Mouse (Mus musculus) lung, embryonic 14.5 days (tissue): ENCODE measurements around the gene Gm10382. TPM values are rescaled to one million over a fixed set of nuclear protein-coding genes. Genes with fewer than 3 reads are reported as not detected.

Experiments
- ATAC-seq: fragments of 200-750 bp; cut with Nextera tagmentation; 2 replicates; pipeline ENCODE4 v1.8.0; 2017; ENCODE audit warnings: mild to moderate bottlenecking, moderate TSS enrichment, moderate library complexity; ENCODE audit not compliant: insufficient read depth
- DNase-seq: peaks from one replicate; pipeline ENCODE4 v3.0.0-alpha.2; 2015
- H3K27ac ChIP-seq: fragments of 300-500 bp; sonication (generic); 2 replicates; pipeline ENCODE4 v1.5.1; 2014; ENCODE audit warnings: low read depth, mild to moderate bottlenecking, moderate library complexity
- H3K27me3 ChIP-seq: fragments of 300-500 bp; sonication (generic); 2 replicates; pipeline ENCODE4 v1.6.1; 2014; ENCODE audit warnings: low read length, control low read depth; ENCODE audit not compliant: insufficient read depth
- H3K36me3 ChIP-seq: fragments of 300-500 bp; sonication (generic); 2 replicates; pipeline ENCODE4 v1.6.1; 2014; ENCODE audit warnings: control low read depth; ENCODE audit not compliant: insufficient read depth
- H3K4me1 ChIP-seq: fragments of 300-500 bp; sonication (generic); 2 replicates; pipeline ENCODE4 v1.6.1; 2014; ENCODE audit warnings: antibody characterized with exemption, control low read depth; ENCODE audit not compliant: insufficient read depth
- H3K4me2 ChIP-seq: fragments of 300-500 bp; sonication (generic); 2 replicates; pipeline ENCODE4 v1.6.1; 2014; ENCODE audit warnings: mild to moderate bottlenecking
- H3K4me3 ChIP-seq: fragments of 300-500 bp; sonication (generic); 2 replicates; pipeline ENCODE4 v1.5.1; 2014; ENCODE audit warnings: low read depth, low read length
- H3K9ac ChIP-seq: fragments of 300-500 bp; sonication (generic); 2 replicates; pipeline ENCODE4 v1.6.1; 2014
- H3K9me3 ChIP-seq: fragments of 300-500 bp; sonication (generic); 2 replicates; pipeline ENCODE4 v1.6.1; 2016; ENCODE audit warnings: low read depth, low read length, control low read depth
- CTCF ChIP-seq: IDR thresholded peaks from 2 replicates; pipeline ENCODE4 v1.5.1; 2016; ENCODE audit warnings: antibody characterized with exemption, low read depth
- WGBS: fragments of 180-500 bp; shearing (Covaris S2); extraction: QIAGEN DNeasy Blood & Tissue Kit; methylation state at CpG from one replicate; pipeline ENCODE4 v1.1.7; 2014; 5-methylcytosine and 5-hydroxymethylcytosine counted together
- polyA plus RNA-seq: library from polyadenylated mRNA; unstranded; fragments of >200 nt; fragmentation: Nextera tagmentation; extraction: Ambion mirVana; gene quantifications from 2 replicates; pipeline ENCODE4 v1.2.1, GENCODE M21; 2014

Gene Gm10382
- polyA plus RNA-seq, 1 experiment from 2014 or later = 0.45 TPM

DNA sequence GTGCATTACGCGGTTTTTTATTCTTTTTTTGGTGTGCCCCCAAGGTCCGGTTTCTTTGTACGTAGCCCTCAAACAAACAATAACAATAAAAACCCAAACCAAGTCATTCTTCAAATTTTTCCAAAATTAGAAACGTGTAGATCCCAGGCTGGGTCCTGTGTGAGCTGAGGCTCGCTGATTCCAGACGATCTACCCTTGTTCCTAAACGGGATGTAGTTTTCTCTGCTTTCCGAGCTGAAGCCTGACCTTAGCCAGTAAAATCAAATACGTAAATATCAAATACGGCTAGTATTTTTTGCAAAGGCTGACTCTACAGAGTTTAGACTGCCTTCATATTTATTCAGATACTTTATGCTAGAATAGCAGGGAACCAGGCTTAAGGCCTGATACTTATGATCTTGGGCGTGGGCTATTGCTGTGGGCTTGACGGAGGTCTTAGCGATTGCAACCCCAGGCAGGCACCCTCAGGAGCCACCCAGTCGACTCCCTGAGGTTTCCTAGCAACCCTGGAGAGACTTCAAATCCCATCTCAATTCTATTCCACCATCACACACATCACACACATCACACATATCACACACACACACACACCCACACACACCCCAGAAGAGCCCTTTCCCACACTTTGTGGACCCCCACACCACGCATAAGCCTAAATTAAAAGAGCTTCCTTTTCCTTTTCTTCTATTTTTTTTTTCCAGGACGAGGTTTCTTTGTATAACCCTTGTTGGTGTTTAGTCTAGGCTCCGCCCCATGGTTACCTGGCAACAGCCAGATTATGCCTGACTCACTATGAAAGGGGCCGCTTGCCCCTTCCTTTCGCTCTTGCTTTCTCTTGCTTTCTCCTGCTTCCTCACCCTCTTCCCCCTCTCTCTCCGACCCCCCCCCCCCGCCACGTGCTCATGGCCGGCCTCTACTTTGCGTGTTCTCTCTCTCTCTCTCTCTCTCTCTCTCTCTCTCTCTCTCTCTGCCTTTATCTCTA is 4.8 kb downstream of the Gm10382 start:
- 7% methylated on average over 25 of the region's 25 CpGs for WGBS
- no peak for TF ChIP-seq CTCF
- peak overlapping the region; percentile 38 for H3K4me3 ChIP-seq

DNA sequence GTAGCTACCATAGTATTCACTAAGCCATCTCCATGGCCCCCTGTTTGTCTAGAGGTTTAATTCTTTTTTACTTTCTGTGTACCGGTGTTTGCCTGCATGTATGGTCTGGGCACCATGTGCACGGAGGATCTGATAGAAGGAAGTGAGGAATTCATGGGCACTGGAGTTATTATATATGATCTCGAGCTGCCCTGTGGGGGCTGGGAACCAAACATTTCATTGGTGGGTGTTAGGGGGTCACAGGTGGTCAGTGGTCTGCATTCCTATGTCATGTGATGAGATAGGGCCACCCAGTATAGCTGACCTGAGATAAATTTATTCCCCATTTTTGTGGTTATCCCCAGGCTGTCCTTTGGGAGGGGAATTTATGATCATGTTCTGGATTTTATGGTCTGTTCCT is 5.9 kb downstream of the Gm10382 start:
- Histone ChIP-seq H3K36me3 (no peaks in the 10 kb centered on the region), H3K9me3 (no peaks in the 10 kb centered on the region), H3K27me3 (no peaks in the 10 kb centered on the region), H3K4me3 (no peak overlapping the region), H3K27ac (peak overlapping the region; percentile 100; the same call in 1 of the 2 replicates), H3K9ac (no peak overlapping the region), H3K4me1 (peaks cover 12% of the 10 kb centered on the region), H3K4me2 (peak overlapping the region; percentile 78)
- DNase-seq (no peak), ATAC-seq (no peak)
- TF ChIP-seq CTCF = no peak
- WGBS = 40% methylated on average over 3 of the region's 3 CpGs

More for the DNA sequence above, 4.8 kb downstream of the Gm10382 start:
- no peaks in the 10 kb centered on the region for H3K36me3 ChIP-seq
- H3K27me3 ChIP-seq = no peaks in the 10 kb centered on the region
- peak overlapping the region; percentile 78 for H3K4me2 ChIP-seq
- peaks cover 12% of the 10 kb centered on the region for H3K4me1 ChIP-seq
- H3K27ac ChIP-seq = peak overlapping the region; percentile 100
- no peaks in the 10 kb centered on the region for H3K9me3 ChIP-seq
- ATAC-seq (peak; percentile 55), DNase-seq (peak; percentile 92)
- H3K9ac ChIP-seq = peak overlapping the region; percentile 60

DNA sequence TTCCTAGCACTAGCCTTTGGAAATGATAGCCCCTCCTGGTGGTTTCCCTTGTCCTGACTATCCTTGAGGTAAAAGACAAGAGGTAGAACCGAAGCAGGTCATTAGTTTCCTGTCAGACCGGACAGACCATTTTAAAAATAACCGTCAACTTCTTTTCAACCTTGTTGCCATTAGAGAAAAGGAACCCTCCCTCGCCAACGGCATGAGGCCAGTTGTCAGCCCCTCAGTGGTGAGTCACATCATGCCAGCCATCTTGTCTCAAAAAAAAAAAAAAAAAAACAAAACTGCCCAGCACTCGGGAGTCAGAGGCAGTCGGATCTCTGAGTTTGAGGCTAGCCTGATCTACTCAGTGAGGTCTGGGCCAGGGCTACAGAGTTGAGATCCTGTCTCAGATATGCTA is 11.8 kb downstream of the Gm10382 start:
- ATAC-seq = no peak
- Histone ChIP-seq H3K4me3 (no peak overlapping the region), H3K4me1 (0 out of 2 replicates have a peak, but pooled peaks cover 2% of the 10 kb centered on the region), H3K9me3 (no peaks in the 10 kb centered on the region), H3K27ac (no peak overlapping the region), H3K4me2 (no peak overlapping the region), H3K9ac (no peak overlapping the region), H3K36me3 (no peaks in the 10 kb centered on the region), H3K27me3 (no peaks in the 10 kb centered on the region)
- no peak for DNase-seq
- no peak for TF ChIP-seq CTCF
- WGBS = 46% methylated on average over 7 of the region's 7 CpGs

DNA sequence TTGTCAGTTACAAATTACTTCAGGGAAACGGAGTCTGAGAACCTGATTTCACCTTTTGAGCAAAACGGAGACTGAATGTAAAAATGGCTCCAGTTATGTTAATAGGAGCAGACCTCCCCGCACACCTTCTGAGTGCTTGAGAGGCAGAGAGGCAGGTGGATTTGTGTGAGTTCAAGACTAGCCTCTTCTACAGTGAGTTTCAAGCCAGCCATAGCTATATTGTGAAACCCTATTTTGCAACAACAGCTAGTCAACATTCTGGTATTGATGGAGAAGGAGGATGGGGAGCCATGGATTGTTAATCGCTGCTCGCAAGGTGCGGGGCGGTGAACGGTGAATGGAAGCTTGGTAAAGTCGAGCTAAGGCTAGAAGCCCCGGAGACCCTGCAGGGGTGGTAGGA is 13.4 kb downstream of the Gm10382 start:
- Histone ChIP-seq H3K4me1 (0 out of 2 replicates have a peak, but pooled peaks cover 2% of the 10 kb centered on the region), H3K4me3 (no peak overlapping the region), H3K27me3 (no peaks in the 10 kb centered on the region), H3K27ac (no peak overlapping the region), H3K36me3 (no peaks in the 10 kb centered on the region), H3K9ac (no peak overlapping the region), H3K9me3 (no peaks in the 10 kb centered on the region), H3K4me2 (no peak overlapping the region)
- DNase-seq = no peak
- ATAC-seq = no peak
- TF ChIP-seq CTCF = no peak
- 49% methylated on average over 10 of the region's 10 CpGs for WGBS

DNA sequence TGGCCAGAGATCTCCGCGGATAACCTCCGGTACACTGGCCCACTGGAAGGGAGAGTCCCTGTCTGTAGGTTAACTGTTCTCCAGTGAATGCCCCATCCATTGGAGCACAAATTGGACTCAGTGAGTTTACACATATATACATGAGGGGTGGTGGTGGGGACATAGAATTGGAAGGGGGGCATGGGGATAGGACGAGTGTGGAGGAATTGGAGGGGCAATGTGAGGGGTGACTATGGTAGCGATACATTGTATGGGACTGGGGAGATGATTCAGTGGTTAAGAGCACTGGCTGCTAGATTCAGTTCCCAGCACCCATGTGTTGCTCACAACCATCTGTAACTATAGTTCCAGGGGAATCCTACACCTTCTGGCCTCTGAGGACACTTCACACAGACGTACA is 13.9 kb downstream of the Gm10382 start:
- no peaks in the 10 kb centered on the region for H3K27me3 ChIP-seq
- DNase-seq (no peak), ATAC-seq (no peak)
- 66% methylated on average over 6 of the region's 6 CpGs for WGBS
- no peaks in the 10 kb centered on the region for H3K9me3 ChIP-seq
- H3K4me2 ChIP-seq = no peak overlapping the region
- H3K27ac ChIP-seq = no peak overlapping the region
- no peaks in the 10 kb centered on the region for H3K36me3 ChIP-seq
- H3K4me3 ChIP-seq = no peak overlapping the region
- H3K9ac ChIP-seq = no peak overlapping the region
- H3K4me1 ChIP-seq = 0 out of 2 replicates have a peak, but pooled peaks cover 2% of the 10 kb centered on the region
- no peak for TF ChIP-seq CTCF

DNA sequence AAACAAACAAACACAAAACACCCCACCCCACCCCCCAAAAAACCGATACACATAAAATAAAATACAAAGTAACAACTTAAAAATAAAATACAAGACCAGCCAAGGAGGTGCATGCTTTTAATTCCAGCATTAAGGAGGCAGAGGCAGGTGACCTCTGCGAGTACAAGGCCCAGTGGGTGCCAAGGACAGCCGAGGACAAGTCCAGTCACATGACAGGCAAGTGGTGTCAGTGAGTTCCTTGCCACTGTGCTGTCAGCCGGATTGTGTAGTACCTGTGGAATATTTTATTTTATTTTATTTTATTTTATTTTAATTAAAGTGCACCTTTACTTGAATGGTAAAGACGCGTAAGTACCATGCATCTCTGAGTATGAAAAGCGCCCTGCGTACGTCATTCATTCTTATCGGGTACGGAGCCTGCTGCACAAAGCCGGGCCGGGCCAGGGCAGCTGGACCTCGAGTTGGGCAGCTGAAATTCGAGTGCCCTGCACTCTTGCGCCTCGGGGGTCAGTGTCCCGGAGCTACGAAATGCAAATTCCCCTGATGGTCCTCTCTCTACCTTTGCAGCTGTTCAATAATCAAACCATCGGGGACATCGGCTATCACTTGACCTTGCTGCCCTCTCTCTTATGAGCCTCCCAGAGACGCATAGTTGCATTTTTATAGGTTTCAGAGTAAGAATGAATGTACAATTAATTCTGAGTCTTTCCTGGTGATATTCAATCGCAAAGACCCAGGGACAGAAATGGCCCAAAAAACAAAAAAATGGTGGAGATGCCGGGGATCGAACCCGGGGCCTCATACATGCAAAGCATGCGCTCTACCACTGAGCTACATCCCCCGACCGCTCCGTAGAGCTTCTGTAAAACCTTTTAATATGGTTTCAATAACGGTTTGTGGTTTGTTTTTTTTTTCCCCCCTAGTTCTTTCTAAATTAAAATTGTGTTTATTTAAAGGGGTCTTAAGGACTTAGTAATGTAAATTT is 14.7 kb downstream of the Gm10382 start:
- Histone ChIP-seq H3K9me3 (no peaks in the 10 kb centered on the region), H3K9ac (peak overlapping the region; percentile 33), H3K4me3 (peak overlapping the region; percentile 49), H3K4me1 (0 out of 2 replicates have a peak, but pooled peaks cover 2% of the 10 kb centered on the region), H3K4me2 (peak overlapping the region; percentile 90), H3K27me3 (no peaks in the 10 kb centered on the region), H3K36me3 (no peaks in the 10 kb centered on the region), H3K27ac (no peak overlapping the region)
- ATAC-seq (no peak), DNase-seq (peak; percentile 95)
- TF ChIP-seq CTCF = no peak
- WGBS = 11% methylated on average over 31 of the region's 31 CpGs

DNA sequence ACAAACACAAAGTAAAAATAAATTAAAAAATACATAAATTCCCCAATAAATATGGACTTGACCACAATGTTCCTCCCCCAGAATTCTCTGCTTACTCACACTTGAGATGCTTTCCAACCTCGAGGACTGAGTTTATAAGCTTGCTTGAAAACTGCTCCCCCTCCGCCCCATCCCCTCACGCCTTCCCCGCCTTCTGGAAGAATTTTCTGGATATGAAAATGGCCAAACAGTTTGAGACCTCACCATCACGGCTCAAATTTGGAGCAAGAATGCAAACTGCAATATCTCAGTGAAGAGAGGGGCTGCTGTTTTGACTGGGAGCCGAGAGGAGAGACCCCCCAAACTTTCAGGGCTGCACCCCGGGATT is 15.4 kb downstream of the Gm10382 start:
- no peak for ATAC-seq
- Histone ChIP-seq H3K9ac (peak overlapping the region; percentile 53), H3K27ac (peak overlapping the region; percentile 81), H3K4me1 (0 out of 2 replicates have a peak, but pooled peaks cover 2% of the 10 kb centered on the region), H3K4me2 (peak overlapping the region; percentile 90), H3K9me3 (no peaks in the 10 kb centered on the region), H3K4me3 (peak overlapping the region; percentile 49), H3K36me3 (no peaks in the 10 kb centered on the region), H3K27me3 (no peaks in the 10 kb centered on the region)
- 2% methylated on average over 7 of the region's 7 CpGs for WGBS
- DNase-seq = peak; percentile 59
- no peak for TF ChIP-seq CTCF
